Mouse (Mus musculus): ENCODE measurements around the gene Adamts7. TPM values are rescaled to one million over a fixed set of nuclear protein-coding genes. Genes with fewer than 3 reads are reported as not detected.

The Adamts7 gene
- polyA plus RNA-seq, 1 experiment from 2014 or later, result 12.1 TPM

DNA sequence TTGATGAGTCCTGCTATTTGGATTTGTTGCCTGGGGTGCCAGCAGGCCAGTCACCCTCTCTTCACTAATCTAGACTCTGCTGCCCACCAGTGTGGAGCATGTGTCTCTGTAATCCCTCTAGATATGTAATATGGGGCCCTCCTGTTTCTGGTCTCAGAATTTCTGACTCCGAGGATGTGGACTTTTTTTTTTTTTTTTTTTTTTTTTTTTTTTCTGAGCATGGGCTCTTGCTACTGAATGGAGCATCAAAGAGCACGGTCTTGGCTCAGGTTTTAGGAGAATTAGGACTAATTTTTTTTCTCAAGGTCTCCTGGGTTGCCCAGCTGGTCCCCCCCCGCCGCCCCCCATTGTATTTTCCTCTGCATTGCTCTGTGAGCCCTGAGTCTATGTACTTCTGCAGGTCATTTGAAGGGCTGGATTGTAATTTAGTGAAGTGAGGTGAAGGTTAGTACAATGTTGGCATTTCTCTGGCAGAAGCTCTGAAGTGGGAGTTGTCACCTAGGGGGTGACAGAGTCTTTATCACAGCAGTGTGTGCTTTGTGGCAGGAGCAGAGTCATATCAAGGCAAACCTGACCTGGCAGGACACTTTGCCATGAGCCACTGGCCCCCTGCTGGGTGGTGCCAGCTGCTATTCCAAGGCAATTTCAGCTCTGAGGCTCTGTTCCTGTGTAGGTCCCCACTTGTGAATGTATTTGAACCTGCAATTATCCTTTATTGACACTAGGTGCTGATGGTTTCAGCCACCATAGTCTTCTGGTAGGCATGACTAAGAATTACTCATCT is 2.0 kb downstream of the Adamts7 start:
- no peak overlapping the region for H3K27ac ChIP-seq
- WGBS, result 54% methylated on average over 4 of the region's 4 CpGs

DNA sequence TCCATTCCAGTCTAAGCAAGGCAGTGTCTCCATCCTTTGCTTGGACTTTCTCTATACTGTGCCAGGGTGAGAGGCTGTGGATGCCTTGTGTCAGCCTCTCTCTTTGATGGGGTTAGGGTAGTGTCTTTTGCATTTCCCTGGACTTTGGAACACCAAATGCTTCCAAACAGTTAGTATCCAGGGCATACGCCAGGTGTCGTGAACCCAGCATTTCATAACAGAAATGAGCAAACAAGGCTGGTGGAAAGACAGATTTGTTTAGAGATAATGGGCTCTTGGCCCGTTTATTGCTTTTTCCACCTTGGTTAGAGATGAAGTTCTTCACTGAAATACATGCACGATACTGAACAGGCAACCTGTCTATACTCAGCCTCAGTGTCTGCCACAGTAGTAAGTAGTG is 2.7 kb downstream of the Adamts7 start:
- Histone ChIP-seq H3K9ac (no peak overlapping the region), H3K4me3 (no peak overlapping the region), H3K4me2 (no peak overlapping the region), H3K27me3 (no peaks in the 10 kb centered on the region), H3K4me1 (replicated peaks) (peaks cover 33% of the 10 kb centered on the region), H3K27ac (no peak overlapping the region), H3K9me3 (no peaks in the 10 kb centered on the region), H3K36me3 (no peaks in the 10 kb centered on the region)
- WGBS, result 96% methylated on average over 4 of the region's 4 CpGs
- no peak for ATAC-seq (ENCODE audit: low FRiP score)

More for the DNA sequence above, 2.0 kb downstream of the Adamts7 start:
- Histone ChIP-seq H3K36me3 (peaks cover 3% of the 10 kb centered on the region), H3K27me3 (no peaks in the 10 kb centered on the region), H3K4me3 (peak overlapping the region; percentile 86), H3K9ac (no peak overlapping the region; the same call in 1 of the 2 replicates), H3K4me1 (replicated peaks) (peaks cover 33% of the 10 kb centered on the region), H3K9me3 (no peaks in the 10 kb centered on the region), H3K4me2 (peak overlapping the region; percentile 91)
- no peak for ATAC-seq (ENCODE audit: low FRiP score)

DNA sequence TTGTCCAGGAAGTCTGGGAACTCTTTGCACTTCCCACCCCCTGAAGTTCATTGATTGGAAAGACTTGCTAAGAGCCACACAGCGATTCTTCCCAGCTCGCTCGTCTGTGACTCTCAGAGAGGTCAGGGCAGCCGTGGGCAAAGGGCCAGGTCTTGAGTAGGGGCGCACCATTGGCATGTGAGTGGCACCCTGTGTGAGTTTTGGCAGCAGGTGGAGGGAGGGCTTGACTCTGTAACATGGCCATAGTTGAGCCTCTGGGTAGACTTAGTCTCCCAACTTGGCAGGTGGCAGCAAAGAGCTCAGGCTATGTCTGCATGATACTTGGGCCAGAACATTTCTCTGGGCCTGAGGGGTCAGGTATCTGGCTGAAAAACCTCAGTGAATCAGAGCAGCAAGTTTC is 3.7 kb downstream of the Adamts7 start:
- ATAC-seq (ENCODE audit: low FRiP score), result no peak
- Histone ChIP-seq H3K4me3 (no peak overlapping the region), H3K4me2 (no peak overlapping the region), H3K4me1 (replicated peaks) (peaks cover 33% of the 10 kb centered on the region), H3K36me3 (peaks cover 4% of the 10 kb centered on the region), H3K9me3 (no peaks in the 10 kb centered on the region), H3K27me3 (no peaks in the 10 kb centered on the region), H3K27ac (no peak overlapping the region), H3K9ac (no peak overlapping the region)
- 72% methylated on average over 5 of the region's 5 CpGs for WGBS

DNA sequence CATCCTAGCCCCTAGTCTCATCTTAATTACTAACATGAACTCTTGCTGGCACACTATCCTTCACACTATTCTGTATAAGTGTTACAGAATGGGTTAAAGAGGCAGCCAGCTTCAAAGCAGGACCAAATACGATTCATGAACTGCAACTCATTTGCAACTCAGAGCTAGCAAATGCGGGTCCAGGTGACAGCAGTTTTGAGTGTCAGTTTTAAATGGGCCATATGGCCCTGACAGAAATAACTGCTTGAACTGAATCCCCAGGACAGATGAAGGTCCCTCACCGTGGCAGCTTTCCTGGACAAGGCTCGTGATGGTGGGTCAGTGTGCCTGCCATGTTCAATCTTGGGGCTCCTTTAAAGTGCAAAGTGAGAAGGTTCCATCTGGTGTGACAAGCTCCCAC is 7.1 kb downstream of the Adamts7 start:
- Histone ChIP-seq H3K9ac (no peak overlapping the region), H3K36me3 (peaks cover 38% of the 10 kb centered on the region), H3K4me2 (no peak overlapping the region), H3K9me3 (no peaks in the 10 kb centered on the region), H3K4me1 (replicated peaks) (peaks cover 16% of the 10 kb centered on the region), H3K4me3 (no peak overlapping the region), H3K27ac (no peak overlapping the region), H3K27me3 (no peaks in the 10 kb centered on the region)
- WGBS, result 69% methylated on average over 4 of the region's 4 CpGs
- no peak for ATAC-seq (ENCODE audit: low FRiP score)

DNA sequence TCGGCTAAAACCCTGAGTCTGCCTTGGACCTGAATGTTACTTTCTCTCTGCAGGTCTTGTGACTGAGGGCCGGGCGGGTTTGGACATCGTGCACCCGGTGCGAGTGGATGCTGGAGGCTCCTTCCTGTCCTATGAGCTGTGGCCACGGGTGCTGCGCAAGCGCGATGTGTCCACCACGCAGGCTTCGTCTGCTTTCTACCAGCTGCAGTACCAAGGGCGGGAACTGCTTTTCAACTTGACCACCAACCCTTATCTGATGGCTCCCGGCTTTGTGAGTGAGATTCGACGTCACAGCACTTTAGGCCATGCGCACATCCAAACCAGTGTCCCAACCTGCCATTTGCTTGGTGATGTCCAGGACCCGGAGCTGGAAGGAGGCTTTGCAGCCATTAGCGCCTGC is 8.6 kb downstream of the Adamts7 start:
- 98% methylated on average over 19 of the region's 19 CpGs for WGBS
- peaks cover 51% of the 10 kb centered on the region for H3K36me3 ChIP-seq
- no peak overlapping the region for H3K4me2 ChIP-seq
- no peak overlapping the region for H3K4me3 ChIP-seq
- no peaks in the 10 kb centered on the region for H3K27me3 ChIP-seq
- peaks cover 4% of the 10 kb centered on the region; the same call in 1 of the 2 replicates for H3K4me1 ChIP-seq (replicated peaks)
- H3K9me3 ChIP-seq, result no peaks in the 10 kb centered on the region
- H3K27ac ChIP-seq, result no peak overlapping the region
- H3K9ac ChIP-seq, result no peak overlapping the region
- ATAC-seq (ENCODE audit: low FRiP score), result no peak

DNA sequence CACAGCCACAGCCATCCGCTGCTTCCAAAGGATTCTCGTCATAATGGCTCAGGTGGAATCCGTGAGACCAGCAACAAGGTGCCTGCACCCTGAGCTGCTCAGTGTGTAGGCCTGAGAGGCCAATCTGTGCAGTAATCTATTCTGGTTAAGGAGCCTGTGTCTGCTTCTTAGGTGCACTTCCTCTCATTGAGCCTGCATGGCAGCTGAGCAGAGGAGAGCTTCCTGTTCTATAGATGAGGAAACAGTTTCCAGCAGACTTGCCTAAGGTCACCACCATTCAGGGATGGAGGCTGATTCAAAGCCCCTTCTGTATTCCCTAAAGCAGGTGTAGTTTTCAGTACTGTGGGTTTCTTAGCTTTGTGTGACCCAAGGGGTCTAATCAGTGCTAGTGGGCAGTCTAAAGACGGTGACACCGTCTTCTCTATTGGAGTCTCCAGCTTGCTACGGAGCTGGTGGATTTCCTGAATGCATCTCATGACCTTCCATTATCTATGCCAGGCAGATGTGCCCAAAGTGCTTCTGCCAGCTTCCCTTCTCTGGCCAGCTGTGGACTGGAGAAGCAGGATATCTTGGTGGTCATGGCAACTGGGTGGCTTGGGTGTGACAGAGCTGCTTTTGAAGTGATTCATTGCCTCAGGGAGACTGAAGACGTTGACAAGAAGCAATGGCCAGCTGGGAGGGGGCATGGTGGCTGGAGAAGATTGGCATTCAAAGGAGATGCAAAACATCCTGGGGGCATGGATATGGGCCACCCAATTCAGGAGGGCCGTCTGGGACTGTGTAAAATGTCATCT is 9.9 kb downstream of the Adamts7 start:
- no peaks in the 10 kb centered on the region for H3K27me3 ChIP-seq
- no peak for ATAC-seq (ENCODE audit: low FRiP score)
- H3K4me3 ChIP-seq, result no peak overlapping the region
- H3K27ac ChIP-seq, result no peak overlapping the region
- 79% methylated on average over 8 of the region's 8 CpGs for WGBS
- H3K9me3 ChIP-seq, result no peaks in the 10 kb centered on the region
- H3K36me3 ChIP-seq, result peaks cover 61% of the 10 kb centered on the region
- no peaks in the 10 kb centered on the region for H3K4me1 ChIP-seq (replicated peaks)
- no peak overlapping the region for H3K4me2 ChIP-seq
- no peak overlapping the region for H3K9ac ChIP-seq

DNA sequence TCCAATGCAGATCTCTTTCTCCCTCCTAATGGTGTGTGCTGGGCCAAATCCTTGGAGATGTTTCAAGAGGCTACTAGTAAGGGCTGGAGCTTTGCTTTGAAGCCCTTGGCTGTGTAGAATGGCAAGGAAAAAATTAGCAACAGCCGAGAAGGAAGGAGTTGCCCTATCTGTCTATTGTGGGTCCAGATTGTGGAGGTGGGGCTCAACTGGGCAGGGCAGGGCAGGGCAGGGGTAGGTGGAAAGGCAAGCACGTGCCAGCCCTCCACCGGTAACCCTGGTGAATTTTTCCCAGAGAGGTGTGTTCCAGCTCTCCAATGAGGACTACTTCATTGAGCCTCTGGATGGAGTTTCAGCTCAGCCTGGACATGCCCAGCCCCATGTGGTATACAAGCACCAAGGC is 10.5 kb downstream of the Adamts7 start:
- Histone ChIP-seq H3K36me3 (peaks cover 67% of the 10 kb centered on the region), H3K27me3 (no peaks in the 10 kb centered on the region), H3K9ac (no peak overlapping the region), H3K4me1 (replicated peaks) (no peaks in the 10 kb centered on the region), H3K4me3 (no peak overlapping the region), H3K9me3 (no peaks in the 10 kb centered on the region), H3K4me2 (no peak overlapping the region), H3K27ac (no peak overlapping the region)
- WGBS, result 94% methylated on average over 3 of the region's 3 CpGs
- no peak for ATAC-seq (ENCODE audit: low FRiP score)

DNA sequence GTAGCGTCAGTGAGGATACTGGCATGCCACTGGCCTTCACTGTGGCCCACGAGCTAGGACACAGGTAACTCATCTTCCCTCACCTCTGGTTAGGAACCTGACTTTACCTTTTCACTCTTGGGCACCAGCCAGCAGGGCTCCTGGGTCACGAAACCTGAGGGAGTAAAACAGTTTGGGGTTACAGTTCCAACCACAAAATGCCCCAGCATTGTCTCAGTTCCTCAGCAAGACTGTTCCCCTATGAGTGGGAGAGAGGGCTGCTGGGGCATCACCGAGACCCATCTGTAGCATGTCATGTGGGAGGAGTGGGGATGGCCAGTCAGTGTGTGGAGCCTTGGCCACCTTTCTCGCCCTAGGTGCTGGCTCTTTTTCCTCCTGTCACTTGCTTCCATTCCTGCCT is 16.5 kb downstream of the Adamts7 start:
- Histone ChIP-seq H3K4me1 (replicated peaks) (peaks cover 6% of the 10 kb centered on the region), H3K27me3 (no peaks in the 10 kb centered on the region), H3K36me3 (peaks cover 79% of the 10 kb centered on the region), H3K4me3 (no peak overlapping the region), H3K4me2 (no peak overlapping the region), H3K9ac (no peak overlapping the region), H3K9me3 (no peaks in the 10 kb centered on the region), H3K27ac (no peak overlapping the region)
- no peak for ATAC-seq (ENCODE audit: low FRiP score)
- WGBS, result 95% methylated on average over 5 of the region's 5 CpGs

DNA sequence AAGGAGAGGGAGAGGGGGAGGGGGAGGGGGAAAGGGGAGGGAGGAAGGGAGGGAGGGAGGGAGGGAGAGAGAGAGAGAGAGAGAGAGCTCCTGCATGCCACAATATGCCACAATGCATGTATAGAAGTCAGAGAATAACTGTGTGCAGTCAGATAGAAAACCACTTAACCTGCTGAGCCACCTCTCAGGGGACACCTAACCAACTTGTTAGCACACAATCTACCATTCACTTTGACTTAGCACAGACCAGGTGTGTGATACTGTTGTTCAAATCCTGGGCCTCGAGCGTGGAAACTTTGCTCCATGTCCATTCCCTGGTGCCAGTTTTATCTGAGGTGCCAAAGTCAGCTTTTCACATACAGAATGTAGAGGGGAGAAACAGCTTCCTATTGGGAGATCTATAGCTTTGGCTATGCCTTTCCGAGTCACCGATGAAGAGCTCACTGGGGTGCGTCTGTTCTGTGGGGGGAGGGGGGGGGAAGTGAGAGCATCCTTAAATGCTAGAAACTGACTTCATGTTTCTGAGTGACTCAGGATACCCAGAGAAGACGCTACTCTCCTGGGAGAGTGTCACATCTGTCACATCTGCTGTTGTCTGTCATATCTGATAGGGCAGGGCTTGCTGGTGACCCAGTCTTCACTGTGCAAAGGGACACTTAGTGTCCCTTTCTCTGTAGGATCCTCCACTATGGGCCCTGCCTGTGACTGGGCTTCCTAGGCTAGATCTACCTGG is 19.0 kb downstream of the Adamts7 start:
- Histone ChIP-seq H3K27me3 (no peaks in the 10 kb centered on the region), H3K4me2 (no peak overlapping the region), H3K4me1 (replicated peaks) (peaks cover 8% of the 10 kb centered on the region), H3K4me3 (no peak overlapping the region), H3K9ac (no peak overlapping the region), H3K36me3 (peaks cover 78% of the 10 kb centered on the region), H3K9me3 (no peaks in the 10 kb centered on the region), H3K27ac (no peak overlapping the region)
- ATAC-seq (ENCODE audit: low FRiP score), result no peak
- WGBS, result 75% methylated on average over 6 of the region's 6 CpGs

DNA sequence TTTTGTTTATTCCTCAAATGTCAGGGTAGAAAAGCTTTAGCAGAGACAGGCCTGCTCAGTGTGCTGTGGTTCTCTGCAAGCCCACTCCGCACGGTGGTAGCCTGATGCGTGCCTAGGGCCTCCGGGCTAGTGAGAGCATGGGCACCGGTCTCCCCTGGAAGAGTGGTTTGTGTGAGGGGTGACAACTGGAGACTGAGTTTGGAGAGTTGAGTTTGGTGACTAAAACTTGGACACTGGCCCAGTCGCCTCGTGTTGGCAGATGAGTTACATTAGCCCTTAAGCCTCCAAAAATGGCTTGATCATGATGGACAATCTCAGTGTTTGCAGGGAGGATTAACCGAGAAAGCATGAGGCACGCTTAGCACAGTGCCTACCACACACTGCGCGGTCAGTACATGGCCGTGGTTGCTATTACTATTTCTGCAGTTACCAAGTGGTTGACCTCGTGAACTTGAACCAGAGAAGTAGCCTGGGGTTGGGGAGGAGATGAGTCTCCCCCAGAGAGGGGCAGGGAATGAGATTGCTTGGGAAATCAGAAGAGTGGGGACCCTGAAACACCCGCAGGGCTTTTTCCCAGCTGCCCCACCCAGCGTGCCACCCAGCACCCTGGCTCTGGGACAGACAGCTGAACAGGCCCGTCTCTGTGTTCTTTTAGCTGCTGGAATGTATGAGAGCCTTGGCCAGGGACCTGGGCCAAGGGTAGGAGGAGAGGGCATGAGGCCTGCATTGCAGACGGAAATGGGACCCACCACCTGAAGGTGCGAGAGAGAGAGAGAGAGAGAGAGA is 20.0 kb downstream of the Adamts7 start:
- 89% methylated on average over 18 of the region's 18 CpGs for WGBS
- Histone ChIP-seq H3K4me2 (no peak overlapping the region), H3K27ac (no peak overlapping the region), H3K27me3 (no peaks in the 10 kb centered on the region), H3K4me3 (no peak overlapping the region), H3K36me3 (peaks cover 81% of the 10 kb centered on the region), H3K9ac (no peak overlapping the region), H3K9me3 (no peaks in the 10 kb centered on the region), H3K4me1 (replicated peaks) (peaks cover 8% of the 10 kb centered on the region)
- ATAC-seq (ENCODE audit: low FRiP score), result no peak

DNA sequence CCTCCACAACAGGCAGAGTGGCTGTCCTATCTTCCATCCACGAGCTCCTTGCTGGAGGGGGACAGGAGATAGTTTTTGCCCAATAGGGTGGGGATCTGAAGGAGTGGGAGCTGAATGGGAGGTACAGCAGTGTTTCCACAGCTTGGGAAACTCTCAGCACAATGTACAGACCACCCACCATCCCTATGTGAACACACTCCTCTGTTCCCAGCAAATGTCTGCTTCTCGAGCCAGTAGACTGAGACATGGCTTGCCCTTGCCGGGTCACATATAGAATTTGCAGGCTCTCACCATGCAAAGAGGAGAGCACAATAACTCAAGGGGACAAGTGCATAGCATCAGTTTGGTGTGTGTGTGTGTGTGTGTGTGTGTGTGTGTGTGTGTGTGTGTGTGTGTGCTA is 20.7 kb downstream of the Adamts7 start:
- H3K36me3 ChIP-seq, result peaks cover 81% of the 10 kb centered on the region
- H3K27ac ChIP-seq, result no peak overlapping the region
- H3K4me2 ChIP-seq, result no peak overlapping the region
- no peaks in the 10 kb centered on the region for H3K9me3 ChIP-seq
- H3K9ac ChIP-seq, result no peak overlapping the region
- ATAC-seq (ENCODE audit: low FRiP score), result no peak
- WGBS, result 77% methylated on average over 3 of the region's 3 CpGs
- no peaks in the 10 kb centered on the region for H3K27me3 ChIP-seq
- H3K4me1 ChIP-seq (replicated peaks), result peaks cover 8% of the 10 kb centered on the region
- H3K4me3 ChIP-seq, result no peak overlapping the region

DNA sequence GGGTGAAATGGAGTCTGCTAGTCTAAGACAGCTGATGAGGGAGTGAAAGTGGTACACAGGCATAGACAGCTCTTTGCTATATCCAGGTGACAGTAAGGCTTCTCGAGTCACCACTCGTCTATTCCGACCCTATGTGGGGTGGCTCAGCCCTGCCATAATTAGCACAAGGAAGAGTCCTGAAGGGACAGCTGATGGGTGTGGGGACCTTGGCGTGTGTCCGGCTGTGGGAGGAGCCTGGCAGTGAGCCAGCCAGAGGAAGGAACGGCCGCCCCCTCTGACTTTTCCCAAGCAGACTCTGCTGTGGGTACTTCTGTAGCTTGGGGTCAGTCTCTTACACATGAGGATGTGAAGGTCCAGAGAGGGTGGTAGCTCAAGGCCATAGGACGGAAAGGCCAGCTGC is 21.2 kb downstream of the Adamts7 start:
- Histone ChIP-seq H3K27ac (no peak overlapping the region), H3K9me3 (no peaks in the 10 kb centered on the region), H3K4me3 (no peak overlapping the region), H3K4me2 (no peak overlapping the region), H3K36me3 (peaks cover 81% of the 10 kb centered on the region), H3K9ac (no peak overlapping the region), H3K27me3 (no peaks in the 10 kb centered on the region), H3K4me1 (replicated peaks) (peaks cover 13% of the 10 kb centered on the region)
- 0 out of 2 replicates have a peak, but pooled peaks have one; percentile 18 for ATAC-seq (ENCODE audit: low FRiP score)
- 54% methylated on average over 8 of the region's 8 CpGs for WGBS
